Mouse (Mus musculus): Measurements from ENCODE around the gene Gm12216. TPM values are rescaled to one million over a fixed set of nuclear protein-coding genes. Genes with fewer than 3 reads are reported as not detected.
A peak's percentile ranks its signal among the peaks of the same experiment; 100 is the strongest.

Gene Gm12216
- polyA plus RNA-seq, 1 experiment from 2014 or later = 2.5 TPM

GRCm38 (mm10) chr11:53785311-53785936, 73.6 kb downstream of the Gm12216 start:
- H3K27me3 ChIP-seq = no peaks in the 10 kb centered on the region
- H3K4me1 ChIP-seq = 0 out of 2 replicates have a peak, but pooled peaks cover 8% of the 10 kb centered on the region
- 73% methylated on average over 3 of the region's 3 CpGs for WGBS
- no peak for ATAC-seq (ENCODE audit: borderline replicate concordance, extremely low read depth, low FRiP score, low TSS enrichment)
- no peak overlapping the region for H3K9ac ChIP-seq
- H3K36me3 ChIP-seq = no peaks in the 10 kb centered on the region
- H3K4me3 ChIP-seq = no peak overlapping the region
- peak overlapping the region; percentile 50; the same call in 1 of the 2 replicates for H3K27ac ChIP-seq
- no peak overlapping the region for H3K4me2 ChIP-seq
- no peaks in the 10 kb centered on the region for H3K9me3 ChIP-seq

- no peaks in the 10 kb centered on the region for H3K9me3 ChIP-seq
- no peak overlapping the region for H3K9ac ChIP-seq
- no peak overlapping the region for H3K4me2 ChIP-seq
- no peaks in the 10 kb centered on the region for H3K27me3 ChIP-seq
- no peak for ATAC-seq (ENCODE audit: borderline replicate concordance, extremely low read depth, low FRiP score, low TSS enrichment)
- H3K4me3 ChIP-seq = no peak overlapping the region
- H3K4me1 ChIP-seq = 0 out of 2 replicates have a peak, but pooled peaks cover 8% of the 10 kb centered on the region
- H3K27ac ChIP-seq = no peak overlapping the region
- H3K36me3 ChIP-seq = peaks cover 11% of the 10 kb centered on the region; the same call in 1 of the 2 replicates
- WGBS = 80% methylated on average over 9 of the region's 9 CpGs
These were observed 75.8 kb downstream of the Gm12216 start for GRCm38 (mm10) chr11:53783288-53783687.

GRCm38 (mm10) chr11:53781964-53782363, 77.1 kb downstream of the Gm12216 start:
- no peak overlapping the region for H3K4me3 ChIP-seq
- H3K27ac ChIP-seq = no peak overlapping the region
- no peak overlapping the region for H3K9ac ChIP-seq
- H3K4me2 ChIP-seq = no peak overlapping the region
- no peaks in the 10 kb centered on the region for H3K27me3 ChIP-seq
- H3K9me3 ChIP-seq = no peaks in the 10 kb centered on the region
- peaks cover 19% of the 10 kb centered on the region; the same call in 1 of the 2 replicates for H3K36me3 ChIP-seq
- H3K4me1 ChIP-seq = 0 out of 2 replicates have a peak, but pooled peaks cover 8% of the 10 kb centered on the region
- no peak for ATAC-seq (ENCODE audit: borderline replicate concordance, extremely low read depth, low FRiP score, low TSS enrichment)
- 68% methylated on average over 7 of the region's 7 CpGs for WGBS

GRCm38 (mm10) chr11:53781201-53781775, 77.8 kb downstream of the Gm12216 start:
- Histone ChIP-seq H3K4me3 (no peak overlapping the region), H3K9me3 (no peaks in the 10 kb centered on the region), H3K9ac (no peak overlapping the region), H3K4me1 (0 out of 2 replicates have a peak, but pooled peaks cover 7% of the 10 kb centered on the region), H3K27me3 (no peaks in the 10 kb centered on the region), H3K27ac (no peak overlapping the region), H3K4me2 (no peak overlapping the region), H3K36me3 (peaks cover 24% of the 10 kb centered on the region)
- ATAC-seq (ENCODE audit: borderline replicate concordance, extremely low read depth, low FRiP score, low TSS enrichment) = no peak
- 85% methylated on average over 4 of the region's 4 CpGs for WGBS

GRCm38 (mm10) chr11:53780262-53780661, 78.8 kb downstream of the Gm12216 start:
- Histone ChIP-seq H3K36me3 (peaks cover 33% of the 10 kb centered on the region), H3K9ac (no peak overlapping the region), H3K4me2 (no peak overlapping the region), H3K9me3 (no peaks in the 10 kb centered on the region), H3K4me3 (no peak overlapping the region), H3K27me3 (no peaks in the 10 kb centered on the region), H3K4me1 (no peaks in the 10 kb centered on the region), H3K27ac (no peak overlapping the region)
- ATAC-seq (ENCODE audit: borderline replicate concordance, extremely low read depth, low FRiP score, low TSS enrichment) = no peak
- WGBS = 69% methylated on average over 3 of the region's 3 CpGs

GRCm38 (mm10) chr11:53779808-53780207, 79.2 kb downstream of the Gm12216 start:
- WGBS = 68% methylated on average over 2 of the region's 2 CpGs

GRCm38 (mm10) chr11:53778455-53778854, 80.6 kb downstream of the Gm12216 start:
- peak; percentile 35; the same call in 1 of the 2 replicates for ATAC-seq (ENCODE audit: borderline replicate concordance, extremely low read depth, low FRiP score, low TSS enrichment)
- H3K27ac ChIP-seq = no peak overlapping the region
- H3K9ac ChIP-seq = no peak overlapping the region
- no peaks in the 10 kb centered on the region for H3K27me3 ChIP-seq
- H3K9me3 ChIP-seq = no peaks in the 10 kb centered on the region
- H3K4me1 ChIP-seq = no peaks in the 10 kb centered on the region
- 66% methylated on average over 5 of the region's 5 CpGs for WGBS
- no peak overlapping the region for H3K4me3 ChIP-seq
- peaks cover 47% of the 10 kb centered on the region for H3K36me3 ChIP-seq
- no peak overlapping the region for H3K4me2 ChIP-seq

More at GRCm38 (mm10) chr11:53779808-53780207, 79.2 kb downstream of the Gm12216 start:
- Histone ChIP-seq H3K27me3 (no peaks in the 10 kb centered on the region), H3K36me3 (peaks cover 36% of the 10 kb centered on the region), H3K4me2 (no peak overlapping the region), H3K27ac (no peak overlapping the region), H3K4me1 (no peaks in the 10 kb centered on the region), H3K4me3 (no peak overlapping the region), H3K9ac (no peak overlapping the region), H3K9me3 (no peaks in the 10 kb centered on the region)
- no peak for ATAC-seq (ENCODE audit: borderline replicate concordance, extremely low read depth, low FRiP score, low TSS enrichment)

GRCm38 (mm10) chr11:53777736-53778135, 81.3 kb downstream of the Gm12216 start:
- H3K36me3 ChIP-seq = peaks cover 47% of the 10 kb centered on the region
- no peak overlapping the region for H3K4me3 ChIP-seq
- WGBS = 52% methylated on average over 5 of the region's 5 CpGs
- no peaks in the 10 kb centered on the region for H3K27me3 ChIP-seq
- no peak overlapping the region for H3K4me2 ChIP-seq
- no peak for ATAC-seq (ENCODE audit: borderline replicate concordance, extremely low read depth, low FRiP score, low TSS enrichment)
- no peaks in the 10 kb centered on the region for H3K4me1 ChIP-seq
- H3K9ac ChIP-seq = no peak overlapping the region
- no peaks in the 10 kb centered on the region for H3K9me3 ChIP-seq
- no peak overlapping the region for H3K27ac ChIP-seq

GRCm38 (mm10) chr11:53774659-53775255, 84.3 kb downstream of the Gm12216 start:
- H3K27me3 ChIP-seq = no peaks in the 10 kb centered on the region
- H3K4me3 ChIP-seq = no peak overlapping the region
- peaks cover 47% of the 10 kb centered on the region for H3K36me3 ChIP-seq
- no peak overlapping the region for H3K9ac ChIP-seq
- no peaks in the 10 kb centered on the region for H3K9me3 ChIP-seq
- no peak overlapping the region for H3K4me2 ChIP-seq
- H3K4me1 ChIP-seq = peaks cover 10% of the 10 kb centered on the region
- WGBS = 83% methylated on average over 13 of the region's 13 CpGs
- no peak for ATAC-seq (ENCODE audit: borderline replicate concordance, extremely low read depth, low FRiP score, low TSS enrichment)
- H3K27ac ChIP-seq = no peak overlapping the region

GRCm38 (mm10) chr11:53773641-53774360, 85.3 kb downstream of the Gm12216 start:
- H3K4me1 ChIP-seq = peaks cover 14% of the 10 kb centered on the region
- no peak overlapping the region for H3K4me3 ChIP-seq
- no peak overlapping the region for H3K9ac ChIP-seq
- no peaks in the 10 kb centered on the region for H3K27me3 ChIP-seq
- H3K27ac ChIP-seq = no peak overlapping the region
- peaks cover 41% of the 10 kb centered on the region; the same call in 1 of the 2 replicates for H3K36me3 ChIP-seq
- WGBS = 85% methylated on average over 16 of the region's 16 CpGs
- no peaks in the 10 kb centered on the region for H3K9me3 ChIP-seq
- ATAC-seq (ENCODE audit: borderline replicate concordance, extremely low read depth, low FRiP score, low TSS enrichment) = no peak
- no peak overlapping the region for H3K4me2 ChIP-seq

- Histone ChIP-seq H3K4me3 (no peak within 1 kb of the TSS), H3K4me1 (peaks cover 14% of the 10 kb centered on the region), H3K4me2 (no peak within 1 kb of the TSS), H3K27me3 (no peaks in the 10 kb centered on the region), H3K9me3 (no peaks in the 10 kb centered on the region), H3K36me3 (peaks cover 35% of the 10 kb centered on the region; the same call in 1 of the 2 replicates), H3K9ac (no peak within 1 kb of the TSS), H3K27ac (no peak within 1 kb of the TSS)
- ATAC-seq (ENCODE audit: borderline replicate concordance, extremely low read depth, low FRiP score, low TSS enrichment) = no peak
- WGBS = 81% methylated on average over 5 of the region's 5 CpGs
These were observed 86.0 kb downstream of the Gm12216 start, which contains the start of gene Gm17334 for GRCm38 (mm10) chr11:53773087-53773486. Gm17334 (minus strand) TSS chr11:53773187.
